ENCODE assay signal across 8 mouse cellular contexts in the genomic region with DNA sequence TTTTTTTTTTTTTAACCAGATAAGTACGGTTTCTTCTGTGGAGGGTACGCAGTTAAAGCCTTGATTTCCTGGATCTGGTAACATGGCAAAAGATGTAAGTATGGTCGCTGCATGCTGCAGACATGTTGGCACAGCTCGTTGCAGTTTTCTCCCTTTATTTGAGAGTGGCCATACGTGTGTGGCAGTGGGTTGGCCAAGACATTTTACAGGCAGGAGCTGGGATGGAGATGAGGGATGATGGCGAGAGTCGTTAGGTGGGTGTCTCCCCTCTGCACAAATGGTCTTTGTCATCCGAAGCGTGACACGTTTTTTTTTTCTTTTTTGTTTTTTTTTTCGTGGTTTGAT. TPM values are rescaled to one million over a fixed set of nuclear protein-coding genes. Genes with fewer than 3 reads are reported as not detected.
A peak's percentile ranks its signal among the peaks of the same experiment; 100 is the strongest.
DNase-seq lines count a peak whose midpoint lies in the region; ATAC-seq and TF ChIP-seq lines count a peak whose summit lies in the region.

No protein-coding gene starts in this region.

- no peaks in the 10 kb centered on the region for H3K9me3 ChIP-seq in heart, embryonic 12.5 days (replicated peaks)
- no peaks in the 10 kb centered on the region for H3K9me3 ChIP-seq in ES-E14 (ENCODE audit: control insufficient read depth, insufficient read depth, low read depth, low read length)
- H3K9me3 ChIP-seq in forebrain, embryonic 16.5 days (ENCODE audit: control insufficient read depth, low read length) = no peaks in the 10 kb centered on the region
- no peaks in the 10 kb centered on the region for H3K9me3 ChIP-seq in midbrain, embryonic 11.5 days (ENCODE audit: control insufficient read depth, low read length)

- H3K4me3 ChIP-seq in heart, embryonic 12.5 days = peak overlapping the region; percentile 96
- H3K4me3 ChIP-seq in ES-E14 (ENCODE audit: insufficient read depth in 1 of 2, low read depth in 1 of 2, low read length in 2 of 2, poor library complexity in 1 of 2, severe bottlenecking in 1 of 2) = peak overlapping the region; percentile 85 to 91
- H3K4me3 ChIP-seq in forebrain, embryonic 16.5 days (replicated peaks; ENCODE audit: low read length) = peak overlapping the region; percentile 62
- H3K4me3 ChIP-seq in midbrain, embryonic 11.5 days (ENCODE audit: low read depth, low read length) = peak overlapping the region; percentile 89

- intact Hi-C loops in heart, postnatal 10 days (cut with DNase I) = no loop called here
- intact Hi-C loops in left cerebral cortex, postnatal 25 days (cut with DNase I) = no loop called here

- no peak overlapping the region for H3K27ac ChIP-seq in heart, embryonic 12.5 days (ENCODE audit: poor library complexity, severe bottlenecking)
- no peak overlapping the region for H3K27ac ChIP-seq in ES-E14 (ENCODE audit: insufficient read depth, low read depth, low read length, poor library complexity, severe bottlenecking)
- no peak overlapping the region for H3K27ac ChIP-seq in forebrain, embryonic 16.5 days (ENCODE audit: low read length)
- H3K27ac ChIP-seq in midbrain, embryonic 11.5 days (ENCODE audit: low read depth, low read length) = no peak overlapping the region

- H3K4me1 ChIP-seq in heart, embryonic 12.5 days (replicated peaks) = peaks cover 22% of the 10 kb centered on the region
- peaks cover 5 to 11% of the 10 kb centered on the region in 2 experiments; a peak in 3 of 4 replicates for H3K4me1 ChIP-seq in ES-E14 (ENCODE audit: control insufficient read depth in 2 of 2, insufficient read depth in 2 of 2, low read length in 2 of 2, poor library complexity in 1 of 2)
- peaks cover 21% of the 10 kb centered on the region for H3K4me1 ChIP-seq in forebrain, embryonic 16.5 days (replicated peaks; ENCODE audit: control insufficient read depth, insufficient read depth, low read length)
- H3K4me1 ChIP-seq in midbrain, embryonic 11.5 days (ENCODE audit: control insufficient read depth, insufficient read depth, low read length) = peaks cover 12% of the 10 kb centered on the region

- WGBS in heart, embryonic 12.5 days = 12% methylated on average over 11 of the region's 11 CpGs
- 4% methylated on average over 11 of the region's 11 CpGs for WGBS in forebrain, embryonic 16.5 days
- WGBS in midbrain, embryonic 11.5 days = 4% methylated on average over 11 of the region's 11 CpGs

- H3K27me3 ChIP-seq in heart, embryonic 12.5 days (replicated peaks) = no peaks in the 10 kb centered on the region
- H3K27me3 ChIP-seq in forebrain, embryonic 16.5 days (replicated peaks; ENCODE audit: control insufficient read depth, insufficient read depth, low read length) = no peaks in the 10 kb centered on the region
- no peaks in the 10 kb centered on the region for H3K27me3 ChIP-seq in midbrain, embryonic 11.5 days (ENCODE audit: control insufficient read depth, insufficient read depth, low read length)

- no peak for DNase-seq in heart, postnatal 10 days
- DNase-seq in ES-E14 (ENCODE audit: low read depth, low spot score) = no peak
- DNase-seq in midbrain, embryonic 11.5 days (ENCODE audit: low spot score, missing footprints) = peak; percentile 83
- no peak for DNase-seq in left cerebral cortex, postnatal 25 days (ENCODE audit: low spot score in 2 of 2)
- DNase-seq in adrenal gland, postnatal 10 days = no peak
- no peak for DNase-seq in cerebellum, adult 8-10 months

- peak overlapping the region; percentile 99 for H3K9ac ChIP-seq in heart, embryonic 12.5 days
- peak overlapping the region; percentile 96 for H3K9ac ChIP-seq in ES-E14 (ENCODE audit: insufficient read depth, low read depth, low read length, poor library complexity, severe bottlenecking)
- peak overlapping the region; percentile 89 for H3K9ac ChIP-seq in forebrain, embryonic 16.5 days (replicated peaks; ENCODE audit: low read depth, low read length)
- peak overlapping the region; percentile 92 for H3K9ac ChIP-seq in midbrain, embryonic 11.5 days (ENCODE audit: low read length)

- in situ Hi-C loops in ES-E14 (cut with MboI; ENCODE audit: low sequenced_read_pairs in 2 of 2, unreplicated experiment in 2 of 2) = no loop called here

- H3K4me2 ChIP-seq in heart, embryonic 12.5 days = peak overlapping the region; percentile 86
- H3K4me2 ChIP-seq in forebrain, embryonic 16.5 days (ENCODE audit: low read length) = peak overlapping the region; percentile 81
- peak overlapping the region; percentile 86 for H3K4me2 ChIP-seq in midbrain, embryonic 11.5 days

- H3K36me3 ChIP-seq in heart, embryonic 12.5 days = peaks cover 42% of the 10 kb centered on the region
- peaks cover 29% of the 10 kb centered on the region for H3K36me3 ChIP-seq in ES-E14 (ENCODE audit: control insufficient read depth, insufficient read depth, low read length, poor library complexity, severe bottlenecking)
- H3K36me3 ChIP-seq in forebrain, embryonic 16.5 days (ENCODE audit: control insufficient read depth, insufficient read depth) = peaks cover 10% of the 10 kb centered on the region
- H3K36me3 ChIP-seq in midbrain, embryonic 11.5 days (ENCODE audit: control insufficient read depth, insufficient read depth, low read length) = peaks cover 19% of the 10 kb centered on the region

- no peak for ATAC-seq in heart, embryonic 12.5 days (ENCODE audit: insufficient number of reproducible peaks, low FRiP score)
- ATAC-seq in forebrain, embryonic 16.5 days = no peak
- ATAC-seq in midbrain, embryonic 11.5 days (ENCODE audit: low FRiP score) = no peak

TF ChIP-seq in ES-E14, 5 proteins besides CTCF, POLR2A, EP300 and RAD21:
- TF ChIP-seq HCFC1 (IDR thresholded peaks at IDR 0.05; ENCODE audit: borderline replicate concordance, insufficient read depth, low read length) = no peak
- no peak for TF ChIP-seq ZC3H11A (IDR thresholded peaks at IDR 0.05; ENCODE audit: borderline replicate concordance, low read depth, low read length)
- no peak; the same call in 1 of the 2 replicates for TF ChIP-seq ZNF384 (IDR thresholded peaks at IDR 0.05; ENCODE audit: low read depth, low read length)
- TF ChIP-seq CHD2 (IDR thresholded peaks at IDR 0.05; ENCODE audit: low read depth, low read length) = no peak
- TF ChIP-seq MAFK (IDR thresholded peaks at IDR 0.05; ENCODE audit: insufficient read depth, low read depth, low read length) = no peak
TF ChIP-seq in ES-E14: peak in this region for 0.

RNA-seq across cellular contexts. Expression of a gene that starts 1.1 kb away (rescaled TPM):
- 105 and 114 TPM in 2 replicates for polyA plus RNA-seq in heart, embryonic 12.5 days (2016; fragmentation: Nextera tagmentation; extraction: Ambion mirVana)
- 10 to 100 TPM; 54.7 to 57.2 TPM for total RNA-seq in heart, postnatal 10 days (2021)
- 97.9 and 110 TPM in 2 replicates for total RNA-seq in ES-E14 (2012; rRNA removed)
- polyA plus RNA-seq in forebrain, embryonic 16.5 days (2015; fragmentation: Nextera tagmentation; extraction: Ambion mirVana) = 130 and 151 TPM in 2 replicates
- polyA plus RNA-seq in midbrain, embryonic 11.5 days (2014; fragmentation: Nextera tagmentation; extraction: Ambion mirVana) = 215 and 223 TPM in 2 replicates
- 10 to 100 TPM; 65.7 to 66.9 TPM for total RNA-seq in left cerebral cortex, postnatal 25 days (2021)
- total RNA-seq in adrenal gland, postnatal 10 days (2021) = 10 to 100 TPM; 69.5 to 70.8 TPM

RNA-seq across cellular contexts. Expression of a gene that starts 51.6 kb away (rescaled TPM):
- polyA plus RNA-seq in heart, embryonic 12.5 days (2016; fragmentation: Nextera tagmentation; extraction: Ambion mirVana) = 34.5 and 41.2 TPM in 2 replicates
- total RNA-seq in heart, postnatal 10 days (2021) = 10 to 100 TPM; 24.5 to 27.3 TPM
- 20.3 and 27.0 TPM in 2 replicates for total RNA-seq in ES-E14 (2012; rRNA removed)
- polyA plus RNA-seq in forebrain, embryonic 16.5 days (2015; fragmentation: Nextera tagmentation; extraction: Ambion mirVana) = 49.1 and 53.2 TPM in 2 replicates
- 29.9 and 31.2 TPM in 2 replicates for polyA plus RNA-seq in midbrain, embryonic 11.5 days (2014; fragmentation: Nextera tagmentation; extraction: Ambion mirVana)
- total RNA-seq in left cerebral cortex, postnatal 25 days (2021) = 10 to 100 TPM; 48.0 to 56.1 TPM
- 10 to 100 TPM; 20.7 to 24.3 TPM for total RNA-seq in adrenal gland, postnatal 10 days (2021)

RNA-seq across cellular contexts. Expression of a gene that starts 51.7 kb away (rescaled TPM):
- 28.3 and 29.6 TPM in 2 replicates for polyA plus RNA-seq in heart, embryonic 12.5 days (2016; fragmentation: Nextera tagmentation; extraction: Ambion mirVana)
- 10 to 100 TPM; 33.8 to 41.8 TPM for total RNA-seq in heart, postnatal 10 days (2021)
- 10.6 and 12.3 TPM in 2 replicates for total RNA-seq in ES-E14 (2012; rRNA removed)
- polyA plus RNA-seq in forebrain, embryonic 16.5 days (2015; fragmentation: Nextera tagmentation; extraction: Ambion mirVana) = 40.8 TPM in 2 replicates
- 31.0 and 33.0 TPM in 2 replicates for polyA plus RNA-seq in midbrain, embryonic 11.5 days (2014; fragmentation: Nextera tagmentation; extraction: Ambion mirVana)
- total RNA-seq in left cerebral cortex, postnatal 25 days (2021) = 10 to 100 TPM; 40.7 to 43.3 TPM
- 10 to 100 TPM; 19.9 to 25.9 TPM for total RNA-seq in adrenal gland, postnatal 10 days (2021)

RNA-seq across cellular contexts. Expression of a gene that starts 57.0 kb away (rescaled TPM):
- polyA plus RNA-seq in heart, embryonic 12.5 days (2016; fragmentation: Nextera tagmentation; extraction: Ambion mirVana) = 0.36 TPM in 1 of 2 replicates, not detected in the other
- not detected for total RNA-seq in heart, postnatal 10 days (2021)
- total RNA-seq in ES-E14 (2012; rRNA removed) = not detected in 2 replicates
- polyA plus RNA-seq in forebrain, embryonic 16.5 days (2015; fragmentation: Nextera tagmentation; extraction: Ambion mirVana) = not detected in 2 replicates
- 0.14 TPM in 1 of 2 replicates, not detected in the other for polyA plus RNA-seq in midbrain, embryonic 11.5 days (2014; fragmentation: Nextera tagmentation; extraction: Ambion mirVana)
- total RNA-seq in left cerebral cortex, postnatal 25 days (2021) = not detected
- total RNA-seq in adrenal gland, postnatal 10 days (2021) = not detected
